Mouse (Mus musculus): ENCODE measurements around the gene Hdac9. TPM values are rescaled to one million over a fixed set of nuclear protein-coding genes. Genes with fewer than 3 reads are reported as not detected.

Hdac9 gene
- polyA plus RNA-seq, 1 experiment from 2014 or later: 5.1 TPM

GRCm38 (mm10) chr12:34767226-34767775 lies 149.6 kb downstream of the Hdac9 start:
- WGBS: 73% methylated on average over 6 of the region's 6 CpGs
- no peak for ATAC-seq (replicated peaks; ENCODE audit: low FRiP score)
- H3K27me3 ChIP-seq: no peaks in the 10 kb centered on the region

DNA sequence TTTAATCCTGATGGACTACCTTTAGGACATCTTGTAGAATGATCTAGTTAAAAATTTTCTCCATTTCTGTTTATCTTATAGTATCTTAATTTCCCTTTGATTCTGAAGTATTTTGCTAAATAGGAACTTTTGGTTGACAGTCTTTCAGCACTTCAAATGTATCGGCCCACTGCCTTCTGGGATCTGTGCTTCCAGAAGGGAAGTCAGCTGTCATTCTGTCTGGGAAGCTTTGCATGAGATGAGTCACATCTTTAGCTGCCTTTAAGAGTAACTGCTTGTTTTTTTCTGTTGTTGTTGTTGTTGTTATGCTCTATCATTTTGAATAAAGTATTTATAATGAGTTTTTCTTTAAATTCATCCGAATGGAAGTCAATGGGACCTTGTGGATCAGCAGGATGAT lies 169.6 kb downstream of the Hdac9 start:
- Histone ChIP-seq H3K9ac (no peak overlapping the region), H3K36me3 (no peaks in the 10 kb centered on the region), H3K4me3 (replicated peaks) (no peak overlapping the region), H3K9me3 (replicated peaks) (no peaks in the 10 kb centered on the region), H3K4me2 (no peak overlapping the region), H3K27me3 (no peaks in the 10 kb centered on the region), H3K27ac (no peak overlapping the region), H3K4me1 (no peaks in the 10 kb centered on the region)
- no peak for ATAC-seq (replicated peaks; ENCODE audit: low FRiP score)
- 88% methylated on average over 2 of the region's 2 CpGs for WGBS

More at GRCm38 (mm10) chr12:34767226-34767775, 149.6 kb downstream of the Hdac9 start:
- Histone ChIP-seq H3K9me3 (replicated peaks) (no peaks in the 10 kb centered on the region), H3K4me2 (no peak overlapping the region), H3K9ac (no peak overlapping the region), H3K4me1 (0 out of 2 replicates have a peak, but pooled peaks cover 2% of the 10 kb centered on the region), H3K36me3 (no peaks in the 10 kb centered on the region), H3K27ac (no peak overlapping the region), H3K4me3 (replicated peaks) (no peak overlapping the region)

DNA sequence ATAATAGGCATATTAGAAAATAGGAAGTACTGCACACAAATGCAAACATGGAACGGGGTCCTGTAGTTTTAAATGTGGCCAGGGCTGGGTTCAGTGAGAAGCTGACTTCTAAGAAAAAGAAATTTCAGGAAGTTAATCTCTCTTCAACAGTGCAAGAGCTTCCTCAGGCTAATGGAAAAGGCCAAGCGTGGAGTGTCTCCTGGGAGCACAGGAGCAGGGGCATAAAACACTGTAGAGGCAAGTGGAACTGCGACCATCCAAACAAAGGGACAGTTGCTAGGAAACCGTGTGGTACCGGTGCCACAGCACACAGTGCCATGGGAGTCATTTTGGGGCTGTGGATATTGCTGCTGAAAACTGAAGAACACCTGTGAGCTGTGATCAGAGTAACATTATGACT lies 191.7 kb downstream of the Hdac9 start:
- no peaks in the 10 kb centered on the region for H3K27me3 ChIP-seq
- no peaks in the 10 kb centered on the region for H3K4me1 ChIP-seq
- H3K9ac ChIP-seq: no peak overlapping the region
- 53% methylated on average over 5 of the region's 5 CpGs for WGBS
- H3K9me3 ChIP-seq (replicated peaks): no peaks in the 10 kb centered on the region
- no peaks in the 10 kb centered on the region for H3K36me3 ChIP-seq
- no peak overlapping the region for H3K27ac ChIP-seq
- no peak overlapping the region for H3K4me2 ChIP-seq
- ATAC-seq (replicated peaks; ENCODE audit: low FRiP score): no peak
- no peak overlapping the region for H3K4me3 ChIP-seq (replicated peaks)

- Histone ChIP-seq H3K4me2 (no peak overlapping the region), H3K36me3 (no peaks in the 10 kb centered on the region), H3K27me3 (no peaks in the 10 kb centered on the region), H3K9me3 (replicated peaks) (no peaks in the 10 kb centered on the region), H3K27ac (no peak overlapping the region), H3K4me1 (no peaks in the 10 kb centered on the region), H3K9ac (no peak overlapping the region), H3K4me3 (replicated peaks) (no peak overlapping the region)
- ATAC-seq (replicated peaks; ENCODE audit: low FRiP score): no peak
- WGBS: 90% methylated on average over 2 of the region's 2 CpGs
Observed at GRCm38 (mm10) chr12:34724274-34724673, 192.6 kb downstream of the Hdac9 start.

DNA sequence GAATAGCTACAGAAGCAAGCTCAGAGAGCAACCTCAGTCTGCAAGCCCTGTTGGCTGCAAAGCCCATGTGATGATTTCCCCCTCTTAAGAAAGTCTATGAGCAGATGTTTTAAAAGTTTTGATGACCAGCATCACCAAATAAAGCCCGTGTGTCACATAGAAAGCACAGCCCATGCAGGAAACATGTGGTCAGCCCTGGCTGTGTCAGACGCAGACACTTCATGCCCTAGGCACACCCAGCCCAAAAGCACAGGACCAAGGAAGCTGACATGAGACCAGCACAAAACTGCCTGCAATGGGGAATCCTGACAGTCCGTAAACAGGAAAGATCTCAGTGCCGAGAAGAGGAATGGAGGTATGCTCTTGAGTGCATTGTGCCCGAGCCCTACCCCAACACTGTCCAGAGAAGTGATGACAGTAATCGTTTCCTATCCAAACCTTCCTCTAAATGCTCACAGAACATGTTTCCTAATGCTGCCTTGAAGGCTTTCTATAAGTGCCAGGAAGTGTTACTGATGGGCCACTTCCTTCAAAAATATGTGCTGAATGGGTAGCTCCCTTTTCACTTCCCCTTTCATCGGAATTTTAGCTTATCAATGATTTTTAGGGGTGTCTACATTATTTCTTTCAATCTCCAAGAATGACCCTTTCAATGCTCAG lies 193.9 kb downstream of the Hdac9 start:
- no peak overlapping the region for H3K4me2 ChIP-seq
- ATAC-seq (replicated peaks; ENCODE audit: low FRiP score): no peak
- H3K36me3 ChIP-seq: no peaks in the 10 kb centered on the region
- no peaks in the 10 kb centered on the region for H3K4me1 ChIP-seq
- H3K4me3 ChIP-seq (replicated peaks): no peak overlapping the region
- WGBS: 77% methylated on average over 7 of the region's 7 CpGs
- no peaks in the 10 kb centered on the region for H3K9me3 ChIP-seq (replicated peaks)
- H3K9ac ChIP-seq: no peak overlapping the region
- H3K27ac ChIP-seq: no peak overlapping the region
- H3K27me3 ChIP-seq: no peaks in the 10 kb centered on the region

- no peak overlapping the region for H3K9ac ChIP-seq
- H3K27me3 ChIP-seq: no peaks in the 10 kb centered on the region
- no peak overlapping the region for H3K27ac ChIP-seq
- H3K36me3 ChIP-seq: no peaks in the 10 kb centered on the region
- no peaks in the 10 kb centered on the region for H3K9me3 ChIP-seq (replicated peaks)
- WGBS: 72% methylated on average over 2 of the region's 2 CpGs
- no peak overlapping the region for H3K4me3 ChIP-seq (replicated peaks)
- no peaks in the 10 kb centered on the region for H3K4me1 ChIP-seq
- no peak for ATAC-seq (replicated peaks; ENCODE audit: low FRiP score)
- H3K4me2 ChIP-seq: no peak overlapping the region
Observed at GRCm38 (mm10) chr12:34720906-34721305, 196.0 kb downstream of the Hdac9 start.

- Histone ChIP-seq H3K27ac (peak overlapping the region; percentile 81), H3K9ac (no peak overlapping the region), H3K4me2 (peak overlapping the region; percentile 45), H3K4me3 (replicated peaks) (peak overlapping the region; percentile 23), H3K4me1 (peaks cover 13% of the 10 kb centered on the region; the same call in 1 of the 2 replicates), H3K36me3 (no peaks in the 10 kb centered on the region), H3K9me3 (replicated peaks) (no peaks in the 10 kb centered on the region), H3K27me3 (no peaks in the 10 kb centered on the region)
- 37% methylated on average over 14 of the region's 14 CpGs for WGBS
- peak; percentile 82 for ATAC-seq (replicated peaks; ENCODE audit: low FRiP score)
Observed at GRCm38 (mm10) chr12:34714266-34714939, 202.5 kb downstream of the Hdac9 start.

- no peak overlapping the region for H3K9ac ChIP-seq
- H3K4me3 ChIP-seq (replicated peaks): no peak overlapping the region
- ATAC-seq (replicated peaks; ENCODE audit: low FRiP score): no peak
- H3K9me3 ChIP-seq (replicated peaks): no peaks in the 10 kb centered on the region
- no peak overlapping the region for H3K4me2 ChIP-seq
- no peaks in the 10 kb centered on the region for H3K4me1 ChIP-seq
- WGBS: 64% methylated on average over 1 of the region's 1 CpGs
- H3K27me3 ChIP-seq: no peaks in the 10 kb centered on the region
- H3K36me3 ChIP-seq: no peaks in the 10 kb centered on the region
- no peak overlapping the region for H3K27ac ChIP-seq
Observed at GRCm38 (mm10) chr12:34697981-34698380, 218.9 kb downstream of the Hdac9 start.

DNA sequence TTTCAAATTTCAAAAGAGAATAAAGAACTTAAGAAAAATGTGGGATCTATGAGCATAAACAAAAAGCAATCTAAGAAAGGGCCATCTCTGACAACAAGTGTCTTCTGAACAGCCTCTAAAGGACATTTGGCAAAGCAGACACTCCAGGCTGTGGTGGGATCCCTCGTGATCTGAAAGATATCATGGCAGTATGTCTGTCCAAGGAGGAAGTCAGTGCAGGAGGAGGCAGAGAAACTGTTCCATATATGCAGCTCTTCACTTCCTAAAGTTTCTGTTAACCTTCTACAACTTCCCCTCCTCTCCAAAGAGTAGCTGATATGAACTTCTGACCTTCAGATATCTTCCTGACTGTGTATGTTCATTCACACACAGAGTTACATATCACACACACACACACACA lies 220.2 kb downstream of the Hdac9 start:
- WGBS: 74% methylated on average over 1 of the region's 1 CpGs
- H3K4me2 ChIP-seq: no peak overlapping the region
- H3K36me3 ChIP-seq: no peaks in the 10 kb centered on the region
- H3K27me3 ChIP-seq: no peaks in the 10 kb centered on the region
- H3K4me1 ChIP-seq: no peaks in the 10 kb centered on the region
- H3K4me3 ChIP-seq (replicated peaks): no peak overlapping the region
- H3K9me3 ChIP-seq (replicated peaks): no peaks in the 10 kb centered on the region
- H3K9ac ChIP-seq: no peak overlapping the region
- no peak overlapping the region for H3K27ac ChIP-seq
- ATAC-seq (replicated peaks; ENCODE audit: low FRiP score): no peak

DNA sequence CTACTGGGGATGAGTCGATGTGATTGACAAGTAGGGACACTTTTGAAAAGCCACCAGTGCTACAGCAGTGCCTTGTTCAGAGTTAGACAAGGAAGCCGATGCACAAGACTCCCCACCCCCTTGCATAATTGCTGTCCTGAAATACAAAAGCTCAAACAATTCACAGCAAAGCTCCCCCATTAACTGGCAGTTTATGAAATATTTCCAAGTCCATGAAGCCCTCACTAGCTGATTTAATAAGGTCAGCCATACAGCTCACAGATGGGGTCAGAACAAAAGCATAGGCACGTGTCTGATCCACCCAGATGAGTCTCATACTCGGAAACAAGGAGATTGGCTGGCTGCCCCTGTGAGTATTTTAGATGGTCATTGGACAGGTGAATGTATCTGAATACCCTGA lies 228.0 kb downstream of the Hdac9 start:
- H3K9ac ChIP-seq: no peak overlapping the region
- no peaks in the 10 kb centered on the region for H3K27me3 ChIP-seq
- no peak for ATAC-seq (replicated peaks; ENCODE audit: low FRiP score)
- H3K4me1 ChIP-seq: no peaks in the 10 kb centered on the region
- no peaks in the 10 kb centered on the region for H3K9me3 ChIP-seq (replicated peaks)
- H3K27ac ChIP-seq: no peak overlapping the region
- no peak overlapping the region for H3K4me3 ChIP-seq (replicated peaks)
- H3K4me2 ChIP-seq: no peak overlapping the region
- 73% methylated on average over 4 of the region's 4 CpGs for WGBS
- H3K36me3 ChIP-seq: no peaks in the 10 kb centered on the region

DNA sequence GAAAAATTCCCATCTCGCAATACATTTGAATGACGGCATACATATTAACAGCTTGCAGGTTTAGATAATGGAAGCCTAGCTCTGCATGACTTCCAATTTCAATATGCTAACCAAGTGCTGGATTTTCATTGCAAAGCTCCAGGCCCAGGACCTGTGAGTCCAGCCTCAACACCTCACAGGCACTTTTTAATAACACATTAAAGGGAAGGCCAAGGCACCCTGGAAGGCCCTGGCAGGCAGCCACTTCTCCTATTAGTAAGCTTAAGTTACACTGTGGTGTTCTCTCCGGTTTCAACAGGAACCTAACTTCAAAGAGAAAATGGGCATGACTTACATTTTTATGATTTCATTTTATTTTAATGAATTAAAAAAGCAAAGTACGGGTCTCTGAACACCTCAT lies 233.5 kb downstream of the Hdac9 start:
- ATAC-seq (replicated peaks; ENCODE audit: low FRiP score): no peak
- no peaks in the 10 kb centered on the region for H3K27me3 ChIP-seq
- H3K4me1 ChIP-seq: no peaks in the 10 kb centered on the region
- no peak overlapping the region for H3K27ac ChIP-seq
- WGBS: 51% methylated on average over 4 of the region's 4 CpGs
- H3K36me3 ChIP-seq: no peaks in the 10 kb centered on the region
- no peak overlapping the region for H3K4me3 ChIP-seq (replicated peaks)
- no peak overlapping the region for H3K9ac ChIP-seq
- no peaks in the 10 kb centered on the region for H3K9me3 ChIP-seq (replicated peaks)
- no peak overlapping the region for H3K4me2 ChIP-seq

- H3K9me3 ChIP-seq (replicated peaks): no peaks in the 10 kb centered on the region
- no peak overlapping the region for H3K27ac ChIP-seq
- H3K36me3 ChIP-seq: no peaks in the 10 kb centered on the region
- no peak for ATAC-seq (replicated peaks; ENCODE audit: low FRiP score)
- no peaks in the 10 kb centered on the region for H3K27me3 ChIP-seq
- 96% methylated on average over 3 of the region's 3 CpGs for WGBS
- H3K4me1 ChIP-seq: no peaks in the 10 kb centered on the region
- no peak overlapping the region for H3K4me3 ChIP-seq (replicated peaks)
- H3K9ac ChIP-seq: no peak overlapping the region
- H3K4me2 ChIP-seq: no peak overlapping the region
Observed at GRCm38 (mm10) chr12:34682657-34683056, 234.2 kb downstream of the Hdac9 start.
